Mouse (Mus musculus) gastrocnemius, adult 8-10 months (tissue): Measurements from ENCODE around the gene Ahnak. TPM values are rescaled to one million over a fixed set of nuclear protein-coding genes. Genes with fewer than 3 reads are reported as not detected.
"Not testable (repeated sequence)": the region's sequence is repeated elsewhere in the genome, so short reads cannot be mapped to it uniquely, and the experiment has no call there.

Experiments
- DNase-seq, 2 experiments: peaks; one replicate each; pipeline ENCODE4 v3.0.0; 2022; ENCODE audit warnings: low spot score in 2 of 2
- total RNA-seq, 4 experiments: library from RNA; stranded (reverse); gene quantifications; 2 replicates each; pipeline ENCODE4 v1.2.4; 2022

Ahnak gene
- total RNA-seq, 4 experiments from 2014 or later, result 249 to 267 (median 253) TPM

- no peak for DNase-seq
Observed at GRCm38 (mm10) chr19:9090191-9090590, 101.1 kb downstream of the Ahnak start.

GRCm38 (mm10) chr19:9090709-9091108 is 101.6 kb downstream of the Ahnak start:
- no peak for DNase-seq

- DNase-seq, result no peak
Observed at GRCm38 (mm10) chr19:9095111-9095510, 106.0 kb downstream of the Ahnak start.

GRCm38 (mm10) chr19:9097441-9097840 is 108.4 kb downstream of the Ahnak start:
- DNase-seq, result no peak

GRCm38 (mm10) chr19:9099751-9100150 is 110.7 kb downstream of the Ahnak start:
- DNase-seq, result no peak

- no peak for DNase-seq
Observed at GRCm38 (mm10) chr19:9100297-9101061, 111.4 kb downstream of the Ahnak start.

GRCm38 (mm10) chr19:9101062-9101457 is 112.0 kb downstream of the Ahnak start:
- no peak for DNase-seq

- DNase-seq, result no peak
Observed at GRCm38 (mm10) chr19:9103986-9104385, 114.9 kb downstream of the Ahnak start.

- DNase-seq, result peak; percentile 53 to 68
Observed at GRCm38 (mm10) chr19:9105101-9105685, 116.1 kb downstream of the Ahnak start.

- peak in 1 of 2 experiments; percentile 47 for DNase-seq
Observed at GRCm38 (mm10) chr19:9106096-9106495, 117.0 kb downstream of the Ahnak start.

GRCm38 (mm10) chr19:9106751-9107378 is 117.8 kb downstream of the Ahnak start:
- DNase-seq, result no peak

GRCm38 (mm10) chr19:9107379-9107755 is 118.3 kb downstream of the Ahnak start:
- DNase-seq, result no peak

GRCm38 (mm10) chr19:9108536-9108935 is 119.5 kb downstream of the Ahnak start:
- no peak for DNase-seq

- DNase-seq, result peak in 1 of 2 experiments; percentile 33
Observed at GRCm38 (mm10) chr19:9110182-9110869, 121.2 kb downstream of the Ahnak start.

GRCm38 (mm10) chr19:9112043-9112442 is 123.0 kb downstream of the Ahnak start:
- DNase-seq, result peak; percentile 65 to 70

GRCm38 (mm10) chr19:9116268-9116667 is 127.2 kb downstream of the Ahnak start:
- DNase-seq, result no peak

- DNase-seq, result no peak
Observed at GRCm38 (mm10) chr19:9117275-9117674, 128.2 kb downstream of the Ahnak start.

- DNase-seq, result no peak
Observed at GRCm38 (mm10) chr19:9119655-9120425, 130.8 kb downstream of the Ahnak start.

GRCm38 (mm10) chr19:9122390-9122789 is 133.3 kb downstream of the Ahnak start:
- DNase-seq, result no peak

GRCm38 (mm10) chr19:9123986-9124385 is 134.9 kb downstream of the Ahnak start:
- DNase-seq, result not testable (repeated sequence)
